Comparison of ENCODE assay signal across 8 mouse cellular contexts in the genomic region with DNA sequence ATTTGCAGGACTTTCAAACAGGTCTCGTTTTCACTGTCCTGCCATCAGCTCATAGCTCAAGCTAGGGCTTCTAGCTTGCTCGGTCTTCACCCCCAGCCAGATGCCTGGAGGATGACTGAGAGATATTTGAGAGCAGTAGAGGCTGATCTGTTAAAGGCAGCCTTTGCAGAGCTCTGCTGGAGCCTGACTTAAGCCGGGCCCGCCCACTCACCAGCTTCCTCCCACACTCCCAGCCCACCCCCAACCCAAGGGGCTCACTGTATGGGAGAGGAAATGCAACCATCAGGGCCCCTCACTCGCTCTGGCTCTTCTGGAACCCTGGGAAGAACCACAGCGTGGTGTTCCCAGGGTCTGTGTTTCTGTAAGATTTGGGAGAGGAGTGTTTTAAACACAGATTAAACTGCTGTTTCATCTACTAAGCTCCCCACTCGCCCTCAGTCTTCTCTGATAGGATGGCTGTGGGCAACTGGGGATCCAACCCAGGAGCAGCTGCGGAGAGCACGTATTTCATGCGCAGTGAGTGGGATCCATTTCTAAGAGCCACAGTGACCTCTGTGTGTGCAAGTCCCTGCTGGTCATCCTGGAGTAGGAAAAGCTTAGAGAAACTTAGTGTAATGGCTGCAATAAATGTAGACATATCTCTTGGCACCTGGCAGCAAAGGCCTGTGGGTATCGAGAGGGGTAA.
DNase-seq lines count a peak whose midpoint lies in the region; ATAC-seq and TF ChIP-seq lines count a peak whose summit lies in the region.

No protein-coding gene starts in this region.

- peak overlapping the region; percentile 44; the same call in 1 of the 2 replicates for H3K27ac ChIP-seq in kidney, embryonic 16.5 days (ENCODE audit: low read length)
- peak overlapping the region; percentile 74 for H3K27ac ChIP-seq in embryonic facial prominence, embryonic 12.5 days
- peak overlapping the region; percentile 22; the same call in 1 of the 2 replicates for H3K27ac ChIP-seq in thymus, adult 2 months (ENCODE audit: control insufficient read depth, insufficient read depth, low read length)
- H3K27ac ChIP-seq in cerebellum, adult 2 months (ENCODE audit: insufficient read depth, low read length), result no peak overlapping the region

- H3K4me2 ChIP-seq in kidney, embryonic 16.5 days (replicated peaks; ENCODE audit: low read depth, low read length), result peak overlapping the region; percentile 35
- peak overlapping the region; percentile 38 for H3K4me2 ChIP-seq in embryonic facial prominence, embryonic 12.5 days (replicated peaks)

- 0 out of 2 replicates have a peak overlapping the region, but pooled peaks have one; percentile 35 for H3K9ac ChIP-seq in kidney, embryonic 16.5 days (replicated peaks; ENCODE audit: low read length)
- H3K9ac ChIP-seq in embryonic facial prominence, embryonic 12.5 days, result 0 out of 2 replicates have a peak overlapping the region, but pooled peaks have one; percentile 16

- ATAC-seq in kidney, embryonic 16.5 days (ENCODE audit: low FRiP score, low TSS enrichment), result peak; percentile 93
- peak; percentile 90 for ATAC-seq in embryonic facial prominence, embryonic 12.5 days (ENCODE audit: insufficient number of reproducible peaks, insufficient read depth, low FRiP score, low TSS enrichment)

- H3K9me3 ChIP-seq in kidney, embryonic 16.5 days (ENCODE audit: low read length), result no peaks in the 10 kb centered on the region
- no peaks in the 10 kb centered on the region for H3K9me3 ChIP-seq in embryonic facial prominence, embryonic 12.5 days

- TF ChIP-seq POLR2A in thymus, adult 2 months (IDR thresholded peaks at IDR 0.05; ENCODE audit: control insufficient read depth, extremely low read depth, insufficient read depth, low read length, poor library complexity), result no peak
- TF ChIP-seq POLR2A in cerebellum, adult 2 months (IDR thresholded peaks at IDR 0.05; ENCODE audit: borderline replicate concordance, insufficient read depth, low read length), result no peak

- no peak overlapping the region for H3K4me3 ChIP-seq in kidney, embryonic 16.5 days (ENCODE audit: low read length)
- H3K4me3 ChIP-seq in embryonic facial prominence, embryonic 12.5 days, result no peak overlapping the region
- no peak overlapping the region for H3K4me3 ChIP-seq in thymus, adult 2 months (ENCODE audit: control insufficient read depth, insufficient read depth, low read length)
- no peak overlapping the region for H3K4me3 ChIP-seq in cerebellum, adult 2 months (replicated peaks; ENCODE audit: insufficient read depth, low read depth, low read length)

- no peak for TF ChIP-seq CTCF in thymus, adult 2 months (IDR thresholded peaks at IDR 0.05; ENCODE audit: borderline replicate concordance, control insufficient read depth, extremely low read depth, insufficient read depth, low read length, poor library complexity)
- TF ChIP-seq CTCF in cerebellum, adult 2 months (IDR thresholded peaks at IDR 0.05; ENCODE audit: borderline replicate concordance, insufficient read depth, low read depth, low read length), result no peak

- H3K36me3 ChIP-seq in kidney, embryonic 16.5 days (ENCODE audit: insufficient read depth, low read length), result no peaks in the 10 kb centered on the region
- H3K36me3 ChIP-seq in embryonic facial prominence, embryonic 12.5 days, result no peaks in the 10 kb centered on the region
- no peaks in the 10 kb centered on the region for H3K36me3 ChIP-seq in thymus, adult 2 months (ENCODE audit: control insufficient read depth, insufficient read depth, low read length)

- no peak for DNase-seq in kidney, postnatal 36 days
- peak; percentile 51 for DNase-seq in liver
- DNase-seq in thymus, adult 2 months, result peak; percentile 62
- no peak for DNase-seq in ovary, postnatal 14 days (ENCODE audit: low spot score)
- no peak for DNase-seq in cerebellum, adult 18-20 months
- no peak for DNase-seq in cerebellum, adult 2 months

- WGBS in kidney, embryonic 16.5 days, result 21% methylated on average over 11 of the region's 11 CpGs
- WGBS in embryonic facial prominence, embryonic 12.5 days, result 23% methylated on average over 11 of the region's 11 CpGs
- 25% methylated on average over 11 of the region's 11 CpGs for WGBS in thymus, adult 2 months
- 63% methylated on average over 11 of the region's 11 CpGs for WGBS in cerebellum, adult 2 months

- peaks cover 16% of the 10 kb centered on the region for H3K4me1 ChIP-seq in kidney, embryonic 16.5 days (ENCODE audit: insufficient read depth, low read length)
- peaks cover 34% of the 10 kb centered on the region for H3K4me1 ChIP-seq in embryonic facial prominence, embryonic 12.5 days
- H3K4me1 ChIP-seq in thymus, adult 2 months (replicated peaks; ENCODE audit: control insufficient read depth, insufficient read depth, low read length), result peaks cover 17% of the 10 kb centered on the region
- peaks cover 9% of the 10 kb centered on the region; the same call in 1 of the 2 replicates for H3K4me1 ChIP-seq in cerebellum, adult 2 months (ENCODE audit: control insufficient read depth, insufficient read depth, low read length)

- H3K27me3 ChIP-seq in kidney, embryonic 16.5 days (ENCODE audit: insufficient read depth, low read length), result no peaks in the 10 kb centered on the region
- H3K27me3 ChIP-seq in embryonic facial prominence, embryonic 12.5 days, result no peaks in the 10 kb centered on the region
- H3K27me3 ChIP-seq in thymus, adult 2 months (ENCODE audit: control insufficient read depth, insufficient read depth, low read length), result no peaks in the 10 kb centered on the region
- H3K27me3 ChIP-seq in cerebellum, adult 2 months (ENCODE audit: control insufficient read depth, insufficient read depth, low read length), result no peaks in the 10 kb centered on the region

Comparison
In these comparisons a context has a peak if more than half of its experiments do, and no peak if none do; other contexts are left out.
1. DNase-seq: peak in liver (single experiment) and thymus, adult 2 months (single experiment); none in kidney, postnatal 36 days (0 of 2), ovary, postnatal 14 days (single experiment), cerebellum, adult 18-20 months (0 of 2) and cerebellum, adult 2 months (0 of 2).